Mouse (Mus musculus) thymus, postnatal 0 days (tissue): ENCODE results near the gene Pde4d. TPM values are rescaled to one million over a fixed set of nuclear protein-coding genes. Genes with fewer than 3 reads are reported as not detected.

Experiments used
- DNase-seq: peaks from one replicate; pipeline ENCODE4 v3.0.0-alpha.2; 2015; ENCODE audit warnings: low spot score
- polyA plus RNA-seq: library from polyadenylated mRNA; unstranded; fragments of >200 nt; fragmentation: Nextera tagmentation; extraction: Ambion mirVana; gene quantifications from 2 replicates; pipeline ENCODE4 v1.2.1, GENCODE M21; 2015

The Pde4d gene
- polyA plus RNA-seq = 11.9 and 16.5 TPM in 2 replicates

DNA sequence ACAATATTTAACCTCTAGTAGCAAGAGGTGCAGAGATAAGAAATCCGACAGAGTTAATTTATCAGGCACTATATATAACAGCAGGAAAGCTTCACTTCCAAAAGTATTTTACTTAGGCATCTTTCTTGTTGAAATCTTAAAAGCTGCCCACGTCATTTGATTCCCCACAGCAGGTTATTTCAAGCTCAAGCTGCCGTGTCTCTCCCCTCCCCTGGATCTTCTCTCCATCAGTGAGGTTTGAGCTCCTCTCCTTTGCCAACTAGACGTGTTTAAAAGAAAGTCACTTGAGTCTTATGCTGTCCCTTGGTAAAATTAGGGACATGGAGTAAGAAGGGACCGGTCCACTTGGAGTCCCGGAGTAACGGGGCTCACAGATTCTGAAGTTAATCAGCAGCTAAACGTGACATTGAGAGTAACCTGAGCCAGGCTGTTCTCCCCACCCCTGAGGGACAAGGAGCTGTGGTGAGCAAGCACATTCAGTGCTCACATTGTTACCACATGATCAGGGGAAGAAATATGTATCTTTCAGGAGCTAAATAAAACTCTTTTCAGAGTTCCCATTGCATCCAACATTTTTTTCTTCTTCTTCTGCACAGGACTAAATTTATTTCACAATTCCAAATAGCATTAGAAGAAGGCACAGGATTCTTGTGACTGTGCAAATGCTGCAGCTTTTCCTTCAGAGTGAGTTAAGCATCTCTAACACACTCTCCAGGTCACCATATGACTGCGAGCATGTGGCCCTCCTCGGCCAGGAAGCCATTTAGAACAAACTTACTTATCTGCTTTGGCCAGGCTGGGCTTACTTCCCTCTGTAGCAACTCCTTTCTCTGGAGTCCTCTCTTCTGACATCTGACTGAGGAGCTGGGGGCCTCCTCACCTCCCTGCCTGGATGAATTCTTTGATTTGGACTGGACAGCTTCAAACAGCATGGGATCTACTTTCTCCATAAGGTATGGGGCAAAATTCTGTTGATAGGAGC is at the start of gene Pde4d:
Gene Pde4d, plus strand, starts transcription at position 833 of the 982 bp plus-strand sequence.
- no peak for DNase-seq

DNA sequence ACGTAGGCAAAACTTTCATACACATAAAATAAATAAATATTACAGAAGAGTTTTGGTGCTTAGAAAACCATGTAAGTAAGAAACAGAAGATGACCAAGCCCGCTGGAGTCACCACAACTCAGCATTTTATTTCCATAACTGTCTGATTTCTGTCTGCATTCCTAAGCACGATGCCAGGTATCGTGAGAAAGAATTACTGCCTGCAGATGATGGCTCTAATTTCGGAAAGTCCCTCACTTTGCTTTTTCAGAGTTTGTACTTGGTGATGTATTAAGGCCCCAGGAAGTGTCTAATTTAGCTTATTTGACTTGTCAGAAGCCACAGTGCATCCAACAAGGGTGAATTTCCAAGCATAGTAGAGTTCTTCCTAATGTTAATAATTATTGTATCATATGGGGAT is 46.6 kb upstream of the Pde4d start:
- no peak for DNase-seq

DNA sequence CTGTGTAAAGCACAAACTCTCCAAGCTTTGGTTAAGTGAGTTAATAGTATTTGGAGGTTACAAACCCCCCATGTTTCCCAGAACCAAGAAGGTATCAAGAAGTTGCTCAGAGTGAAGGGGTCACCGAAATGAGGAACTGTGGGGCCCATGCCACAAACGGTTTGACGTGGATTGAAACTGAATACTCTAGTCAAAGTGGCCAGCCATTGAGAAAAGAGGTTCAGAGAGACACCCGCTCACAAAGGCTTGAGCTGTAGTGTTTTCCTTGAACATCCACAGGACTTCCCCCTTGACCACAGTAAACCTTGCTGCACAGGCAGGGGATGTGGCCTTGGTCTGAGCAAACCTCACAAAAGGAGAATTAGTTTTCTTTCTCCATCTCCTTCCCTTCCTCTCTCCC is 45.4 kb upstream of the Pde4d start:
- no peak for DNase-seq

DNA sequence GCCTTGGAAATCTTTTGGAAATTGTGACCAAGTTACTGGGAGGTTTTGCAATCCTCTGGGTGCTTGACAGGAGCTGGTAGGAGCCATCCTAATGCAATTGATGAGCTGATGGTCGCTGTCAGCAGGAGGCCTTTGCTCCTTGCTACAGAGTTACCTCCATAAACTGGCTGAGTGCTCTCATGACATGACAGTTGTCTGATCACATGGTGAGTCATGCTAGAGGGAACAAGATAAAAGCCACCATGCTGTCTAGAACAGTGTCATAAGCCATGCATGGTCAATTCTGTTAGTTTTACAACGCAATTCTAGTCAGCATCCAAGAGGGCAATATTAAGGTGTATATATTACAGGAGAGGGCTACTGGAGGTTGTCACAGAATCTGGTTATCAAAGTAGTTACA is 34.3 kb upstream of the Pde4d start:
- no peak for DNase-seq

DNA sequence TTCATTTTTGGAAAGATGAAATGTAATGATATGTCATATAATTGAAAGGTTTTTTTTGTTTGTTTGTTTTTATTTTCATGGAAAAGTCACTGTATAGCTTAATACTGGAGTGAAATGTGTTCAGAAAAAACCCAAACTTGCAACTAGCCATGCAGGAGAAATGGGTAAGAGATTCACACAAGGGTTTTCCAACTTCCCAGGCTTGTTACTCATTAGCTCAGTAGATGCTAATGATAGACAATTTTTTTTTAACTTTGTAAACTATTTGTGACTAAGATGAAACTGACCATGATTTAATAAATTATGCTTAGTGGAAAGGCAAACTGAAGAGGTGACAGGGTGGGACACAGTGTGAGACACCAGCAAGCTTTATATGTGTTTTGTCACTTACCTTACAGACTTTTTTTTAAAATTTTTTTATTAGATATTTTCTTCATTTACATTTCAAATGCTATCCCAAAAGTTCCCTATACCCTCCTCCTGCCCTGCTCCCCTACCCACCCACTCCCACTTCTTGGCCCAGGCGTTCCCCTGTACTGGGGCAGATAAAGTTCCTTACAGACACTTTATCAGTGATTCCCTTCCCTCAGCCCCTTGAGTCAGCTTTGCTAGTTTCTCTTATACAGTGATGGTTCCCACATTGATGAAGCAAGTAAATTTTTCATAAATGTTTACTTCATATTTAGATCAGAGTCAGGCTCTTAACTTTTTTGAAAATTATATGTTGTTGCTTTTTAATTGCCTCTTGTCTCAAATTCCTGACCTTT is 30.8 kb upstream of the Pde4d start:
- DNase-seq = no peak

DNA sequence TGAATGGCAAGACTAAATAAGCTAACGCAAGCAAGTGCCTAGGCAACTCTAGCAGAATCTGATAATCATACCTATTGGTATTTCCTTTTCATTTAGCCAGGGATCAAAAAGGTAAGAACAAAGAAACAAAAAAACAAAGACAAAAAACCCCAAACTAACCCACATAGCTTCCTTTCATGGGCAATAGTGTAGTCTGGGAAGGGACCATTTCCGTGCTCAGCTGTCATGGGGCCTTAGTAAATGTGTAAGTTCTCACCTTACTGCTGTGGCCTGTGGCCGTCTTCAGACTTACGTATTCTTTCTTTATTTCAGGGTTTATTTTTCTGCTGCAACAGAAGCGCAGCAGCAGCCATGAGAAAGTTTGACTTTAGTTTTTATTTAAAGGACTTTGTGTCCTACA is 23.4 kb upstream of the Pde4d start:
- DNase-seq = peak; percentile 15

DNA sequence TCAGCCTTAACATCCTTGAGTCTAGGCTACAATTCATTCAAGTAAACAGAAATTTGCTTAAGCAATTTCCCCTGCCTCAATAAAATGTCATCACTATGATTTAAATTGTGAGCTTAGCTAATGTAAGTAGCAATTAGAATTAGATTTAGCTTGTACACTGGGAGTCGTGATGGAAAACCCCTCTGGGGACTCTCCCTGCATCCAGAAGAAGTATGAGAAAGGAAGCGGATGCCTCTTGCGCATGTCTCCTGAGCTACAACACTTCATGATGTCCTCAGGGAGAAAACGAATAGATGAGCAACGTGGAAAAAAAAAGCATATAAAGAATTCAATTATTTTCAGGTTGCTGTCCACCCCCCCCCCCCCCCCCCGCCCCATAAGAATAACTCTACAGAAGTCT is 20.9 kb upstream of the Pde4d start:
- no peak for DNase-seq

- DNase-seq = no peak
Measured at GRCm38 (mm10) chr13:108429623-108430022, 20.1 kb upstream of the Pde4d start.

DNA sequence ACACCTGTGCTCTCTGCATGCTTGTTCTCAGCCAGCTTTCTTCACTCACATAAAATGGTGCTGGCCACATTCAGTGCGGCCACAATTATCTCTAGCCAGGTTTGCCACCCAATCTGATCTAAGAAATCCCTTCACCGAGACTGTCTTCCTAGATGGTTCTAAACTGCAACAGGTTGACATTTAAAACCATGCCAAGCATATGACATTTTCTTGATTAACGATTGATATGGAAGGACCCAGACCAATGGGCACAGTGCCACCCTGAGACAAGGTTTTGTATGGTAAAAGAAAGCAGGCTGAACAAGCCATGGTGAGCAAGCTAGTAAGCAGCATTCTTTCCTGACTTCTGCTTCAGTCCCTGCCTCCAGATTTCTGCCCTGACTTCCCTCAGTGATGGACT is 18.0 kb upstream of the Pde4d start:
- no peak for DNase-seq

DNA sequence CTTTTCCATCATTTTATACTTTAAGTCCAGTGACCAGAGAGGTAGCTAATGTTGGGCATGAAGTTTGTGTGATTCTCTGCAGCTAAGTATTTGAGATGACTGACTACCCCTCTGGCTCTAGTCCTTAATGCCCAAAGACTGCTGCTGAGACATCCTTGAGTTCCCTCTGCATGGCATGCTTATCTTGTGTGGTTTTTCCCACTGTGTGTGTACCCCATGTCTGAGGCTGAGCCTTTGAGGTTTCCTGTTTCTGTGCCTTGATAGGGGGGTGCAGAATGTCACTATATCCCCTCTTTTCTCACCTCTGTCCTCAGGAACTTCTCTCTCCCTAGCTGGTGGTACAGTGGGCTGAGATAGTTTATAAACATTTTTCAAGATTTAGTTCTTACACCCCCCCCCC is 14.1 kb upstream of the Pde4d start:
- no peak for DNase-seq

DNA sequence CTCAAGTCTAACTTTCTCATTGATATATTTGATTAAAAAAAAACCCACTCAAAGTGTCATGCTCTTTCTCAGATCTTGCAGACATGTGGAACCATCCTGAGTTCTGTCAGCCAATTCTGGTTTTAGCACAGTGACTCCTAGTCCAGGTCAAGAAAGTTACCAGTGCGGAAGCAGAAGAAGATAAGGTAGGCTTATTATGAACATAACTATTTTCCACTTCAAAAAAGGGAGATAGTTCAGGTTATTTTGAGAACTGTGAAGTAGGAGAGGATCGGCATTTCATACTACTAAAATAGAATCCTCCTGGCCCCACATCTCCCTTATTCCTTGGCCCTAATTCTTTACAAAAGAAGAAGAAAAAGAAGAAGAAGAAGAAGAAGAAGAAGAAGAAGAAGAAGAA is 12.3 kb upstream of the Pde4d start:
- no peak for DNase-seq

GRCm38 (mm10) chr13:108439012-108439411 is 10.7 kb upstream of the Pde4d start:
- DNase-seq = no peak

DNA sequence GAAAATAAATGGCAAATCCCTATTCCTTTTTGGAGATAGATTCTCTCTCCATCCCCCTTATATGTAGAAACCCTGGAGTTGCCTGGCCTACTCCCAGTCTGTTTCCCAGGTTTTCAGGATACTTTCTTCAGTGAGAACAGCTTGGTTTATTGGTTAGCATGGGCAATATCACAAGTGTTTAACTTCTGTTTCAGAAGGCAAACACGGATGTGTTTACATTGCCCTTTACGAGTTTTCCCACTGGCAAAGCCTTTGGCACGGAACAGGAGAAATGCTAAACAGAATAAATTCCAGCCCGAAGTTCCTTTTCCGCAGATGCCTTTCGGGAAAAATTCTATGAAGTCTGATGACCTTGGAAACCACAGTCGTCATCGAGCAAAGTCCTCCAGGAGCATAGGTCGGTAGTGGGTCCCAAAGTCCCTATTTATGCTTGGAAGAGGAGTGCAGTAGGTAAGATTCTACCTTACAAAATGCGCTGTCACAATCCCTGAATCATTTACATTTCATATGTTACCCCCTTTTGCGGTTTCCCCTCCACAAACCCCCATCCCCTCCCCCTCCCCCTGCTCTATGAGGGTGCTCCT is 1.3 kb upstream of the Pde4d start:
- no peak for DNase-seq

- no peak for DNase-seq
Measured at GRCm38 (mm10) chr13:108451122-108451521, 1.4 kb downstream of the Pde4d start.

DNA sequence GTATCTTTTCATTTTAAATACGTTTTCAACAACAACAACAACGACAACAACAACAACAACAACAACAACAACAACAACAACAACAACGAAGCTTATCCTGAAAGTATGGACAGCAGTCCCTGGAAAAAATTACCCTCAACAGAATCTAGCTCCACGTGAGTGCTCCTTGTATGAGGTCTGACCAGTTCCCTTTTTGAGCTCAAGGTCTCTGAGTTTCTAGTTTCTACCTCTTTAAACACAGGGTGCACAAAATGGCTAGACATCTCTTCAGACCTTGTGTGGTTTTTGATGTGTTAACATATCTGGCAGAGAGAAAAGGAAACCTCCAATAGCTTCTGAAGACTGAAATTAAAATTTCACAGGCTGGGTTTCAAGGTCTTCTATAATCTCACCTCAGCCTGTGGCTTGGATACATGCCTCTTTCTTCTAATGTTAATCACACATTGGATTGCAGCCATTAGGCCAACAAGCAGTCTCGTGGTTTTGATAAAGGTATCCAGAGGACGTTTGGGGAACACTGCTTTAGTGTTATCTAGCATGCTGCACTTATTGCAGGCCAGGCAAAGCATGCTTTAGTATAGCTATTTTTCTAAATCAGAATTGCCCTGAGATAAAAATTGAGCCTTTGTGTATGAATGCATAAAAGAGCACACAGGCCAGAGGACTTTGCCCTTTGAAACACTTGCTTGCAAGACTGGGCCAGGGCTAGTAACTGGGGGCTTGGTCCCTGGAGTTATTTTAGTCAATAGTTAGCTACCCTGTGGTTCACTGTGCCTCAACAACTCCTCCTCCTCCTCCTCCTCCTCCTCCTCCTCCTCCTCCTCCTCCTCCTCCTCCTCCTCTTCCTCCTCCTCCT is 3.5 kb downstream of the Pde4d start:
- no peak for DNase-seq

DNA sequence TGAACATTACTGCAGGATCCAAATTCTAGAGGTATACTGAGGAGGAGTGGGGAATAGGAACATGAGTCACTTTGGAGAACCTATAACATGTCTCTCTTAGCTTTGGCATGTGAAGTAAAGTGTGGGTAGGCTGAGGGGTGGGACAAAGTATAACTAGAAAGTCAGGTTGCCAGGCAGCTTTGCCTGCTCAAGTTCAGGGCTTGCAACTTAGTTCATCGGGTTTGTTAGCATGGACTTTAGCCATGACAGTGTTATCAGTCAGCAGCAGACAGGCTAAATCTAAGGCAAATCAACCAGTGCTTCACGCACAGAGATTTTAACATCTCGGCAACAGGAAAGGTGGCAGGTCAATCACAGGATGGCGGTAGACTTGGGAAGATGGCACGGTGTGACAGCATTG is 12.8 kb downstream of the Pde4d start:
- DNase-seq = no peak

GRCm38 (mm10) chr13:108465755-108466154 is 16.0 kb downstream of the Pde4d start:
- DNase-seq = no peak

DNA sequence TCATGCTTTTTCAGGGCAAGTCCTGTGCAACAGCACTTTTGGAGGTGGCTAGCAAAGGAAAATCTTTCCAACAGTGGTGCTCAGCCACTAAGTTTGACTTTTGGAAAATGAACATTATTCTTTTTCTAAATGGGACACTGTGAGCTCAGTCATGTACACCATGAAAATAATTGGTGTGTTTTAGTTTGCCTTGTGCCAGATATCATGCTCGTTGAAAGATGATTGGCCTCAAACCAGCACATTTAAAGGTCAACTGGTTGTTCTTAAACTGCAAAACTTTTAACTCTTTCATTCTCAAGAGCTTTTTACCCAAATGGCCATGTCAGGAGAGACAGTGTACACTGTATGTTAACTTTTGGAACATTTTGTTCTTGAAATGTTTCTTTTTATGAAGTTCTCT is 17.3 kb downstream of the Pde4d start:
- no peak for DNase-seq

DNA sequence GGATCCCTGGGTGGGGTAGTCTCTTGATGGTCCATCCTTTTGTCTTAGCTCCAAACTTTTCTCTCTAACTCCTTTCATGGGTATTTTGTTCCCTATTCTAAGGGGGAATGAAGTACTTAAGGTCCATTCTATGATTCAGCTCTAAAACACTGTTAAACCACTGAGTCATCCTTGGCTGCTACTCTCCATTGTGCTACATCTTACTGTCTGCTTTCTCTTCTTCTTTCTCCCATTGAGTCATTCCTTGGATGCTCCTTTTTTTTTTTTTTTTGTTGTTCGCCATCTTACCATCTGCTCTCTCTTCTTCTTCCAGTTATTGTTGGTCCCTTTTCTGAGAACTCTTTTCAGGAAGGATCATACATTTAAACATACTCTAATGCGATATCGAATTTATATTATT is 30.7 kb downstream of the Pde4d start:
- no peak for DNase-seq

- no peak for DNase-seq
Measured at GRCm38 (mm10) chr13:108485036-108485435, 35.3 kb downstream of the Pde4d start.

GRCm38 (mm10) chr13:108487066-108487465 is 37.3 kb downstream of the Pde4d start:
- no peak for DNase-seq
